Mouse (Mus musculus): ENCODE measurements around the gene Slc22a4.
A peak's percentile ranks its signal among the peaks of the same experiment; 100 is the strongest.
"Not testable (repeated sequence)": the region's sequence is repeated elsewhere in the genome, so short reads cannot be mapped to it uniquely, and the experiment has no call there.

Gene Slc22a4

GRCm38 (mm10) chr11:54057428-54057827, 29.5 kb upstream of the Slc22a4 start:
- DNase-seq, result no peak

DNA sequence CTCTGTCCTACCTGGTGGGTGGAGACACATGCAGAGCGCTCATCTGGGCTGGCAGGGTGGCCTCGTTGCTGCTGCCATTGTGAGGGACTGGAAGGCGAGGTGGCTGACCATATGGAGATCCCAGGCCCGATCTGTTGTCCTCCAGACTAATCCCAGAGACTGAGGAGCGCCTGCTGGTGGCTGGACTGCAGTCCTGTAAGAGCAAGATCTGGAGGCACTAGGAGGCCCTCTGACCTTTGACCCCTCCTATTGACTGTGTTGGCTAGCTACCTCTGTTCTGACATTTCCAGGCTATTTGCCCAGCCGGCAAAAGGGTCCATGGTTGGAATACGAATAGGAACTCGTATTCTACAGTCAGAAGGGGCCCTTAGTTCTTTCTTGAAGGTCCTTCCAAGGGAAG, 28.2 kb upstream of the Slc22a4 start:
- DNase-seq, result peak; percentile 60 to 84

GRCm38 (mm10) chr11:54054257-54054656, 26.4 kb upstream of the Slc22a4 start:
- DNase-seq, result peak; percentile 51 to 70

DNA sequence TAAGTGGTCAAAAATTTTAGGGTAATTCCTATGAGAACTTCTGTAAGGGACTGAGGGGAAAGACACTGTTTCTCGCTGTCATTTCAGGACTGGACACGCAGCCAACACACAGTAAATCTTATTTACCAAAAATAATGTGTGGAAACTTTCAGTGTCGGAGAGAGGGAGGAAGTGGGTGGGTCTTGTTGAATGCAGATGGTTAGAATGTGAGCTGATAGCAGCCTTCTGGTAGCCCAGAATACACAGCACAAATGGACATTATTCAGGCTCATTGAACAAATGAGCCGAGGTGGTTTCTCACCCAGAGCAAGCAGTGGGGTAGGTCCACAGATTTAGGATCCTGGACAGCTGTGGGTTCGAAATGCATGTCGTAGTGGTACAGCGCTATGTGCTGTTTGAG, 25.2 kb upstream of the Slc22a4 start:
- DNase-seq, result no peak

- peak in 1 of 2 experiments; percentile 17 for DNase-seq
These were observed 24.2 kb upstream of the Slc22a4 start for GRCm38 (mm10) chr11:54052128-54052527.

DNA sequence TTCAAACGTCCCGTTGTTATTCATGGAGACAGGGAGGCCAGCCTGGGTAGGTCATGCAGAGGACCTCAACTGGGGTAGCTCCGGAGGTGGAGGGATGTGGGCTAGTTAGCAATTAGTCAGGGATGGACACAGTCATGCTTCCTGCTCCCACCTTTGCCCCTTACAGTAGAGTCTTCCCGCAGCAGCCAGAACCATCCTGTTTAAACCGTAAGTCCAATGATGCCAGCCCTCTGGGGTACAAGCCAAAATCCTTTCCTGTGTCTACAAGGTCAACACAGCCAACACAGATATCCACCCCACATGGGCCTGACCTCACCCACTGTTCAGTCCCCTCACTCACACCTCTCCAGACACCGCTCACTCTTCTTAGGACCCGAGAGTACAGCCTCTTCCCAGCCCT, 23.3 kb upstream of the Slc22a4 start:
- peak; percentile 76 to 91 for DNase-seq

- no peak for DNase-seq
These were observed 22.3 kb upstream of the Slc22a4 start for GRCm38 (mm10) chr11:54050205-54050604.

DNA sequence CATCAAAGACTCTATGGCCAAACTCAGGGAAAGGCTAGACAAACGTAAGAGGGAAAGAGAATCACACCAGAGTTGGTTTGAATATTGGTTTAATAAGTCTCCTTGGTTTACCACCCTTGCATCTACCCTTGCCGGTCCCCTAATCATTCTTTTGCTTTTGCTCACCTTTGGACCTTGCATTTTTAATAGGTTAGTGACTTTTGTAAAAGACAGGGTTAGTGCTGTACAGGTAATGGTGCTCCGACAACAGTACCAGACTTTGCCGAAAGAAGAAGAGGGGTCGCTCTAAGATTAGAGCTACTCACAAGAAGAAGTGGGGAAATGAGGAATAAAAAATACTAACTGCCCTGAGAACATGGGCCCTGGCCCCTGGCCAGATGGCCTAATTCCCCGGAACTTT, 12.8 kb upstream of the Slc22a4 start:
- peak in 1 of 2 experiments; percentile 13 for DNase-seq

DNA sequence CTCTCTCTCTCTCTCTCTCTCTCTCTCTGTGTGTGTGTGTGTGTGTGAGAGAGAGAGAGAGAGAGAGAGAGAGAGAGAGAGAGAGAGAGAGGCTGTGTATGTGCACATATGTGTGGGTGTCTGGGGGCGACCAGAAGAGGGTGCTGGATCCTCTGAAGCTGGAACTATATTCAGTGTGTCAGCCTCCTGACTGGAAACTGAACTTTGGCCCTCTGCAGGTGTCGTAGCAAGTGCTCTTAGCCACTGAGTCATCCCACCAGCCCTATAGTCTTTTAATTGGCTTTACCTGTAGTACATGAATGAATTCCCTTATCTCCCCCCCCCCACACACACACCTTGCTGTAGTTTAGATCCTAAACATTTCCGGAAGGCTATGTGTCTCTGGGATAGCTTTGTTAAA, 5.0 kb upstream of the Slc22a4 start:
- not testable (repeated sequence) for DNase-seq

DNA sequence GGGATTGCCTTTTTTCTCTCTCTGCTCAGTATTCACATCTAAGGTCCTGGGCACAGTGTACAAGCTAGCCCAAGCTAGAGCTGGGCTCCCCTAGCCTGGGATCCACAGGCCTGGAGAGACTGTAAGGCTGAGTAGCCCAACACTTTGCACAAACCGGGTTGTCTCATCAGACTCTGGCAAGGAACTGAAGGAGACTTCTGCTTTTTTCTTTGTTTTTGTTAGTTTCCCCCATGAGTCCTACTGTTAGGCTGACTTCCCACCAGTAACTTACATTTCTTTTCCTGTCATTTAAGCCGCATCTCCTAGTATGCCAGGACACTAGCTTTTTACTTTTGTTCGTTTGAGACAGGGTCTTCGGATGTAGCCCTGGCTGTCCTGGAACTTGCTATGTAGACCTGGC, 1.1 kb upstream of the Slc22a4 start:
- no peak for DNase-seq

- no peak for DNase-seq
These were observed 503 bp downstream of the Slc22a4 start for GRCm38 (mm10) chr11:54027131-54028043.

DNA sequence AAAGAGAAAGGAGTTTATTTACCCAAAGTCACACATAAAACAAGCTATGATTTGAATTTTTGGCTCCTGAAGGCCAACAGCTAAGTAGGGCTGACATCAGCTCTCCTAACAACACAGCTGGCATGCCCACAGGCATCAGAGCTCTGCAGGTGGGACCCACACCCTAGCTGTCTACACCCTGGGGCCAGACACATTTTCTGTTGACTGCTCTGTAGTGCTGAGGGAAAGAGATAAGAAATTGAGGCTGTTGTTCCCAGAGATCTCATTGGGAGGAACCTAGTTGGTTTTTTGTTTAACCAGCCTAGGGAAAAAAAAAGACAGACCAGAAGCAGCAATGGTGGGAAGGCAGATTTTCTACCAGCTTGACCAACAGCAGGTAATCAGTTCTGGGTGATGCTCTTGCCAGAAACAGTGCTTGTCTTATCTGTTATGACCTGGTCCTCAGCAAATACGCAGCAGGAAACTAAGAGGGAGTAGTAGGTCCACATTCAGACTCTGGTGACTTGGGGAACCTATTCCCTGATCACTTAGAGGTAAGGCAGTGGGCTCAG, 1.3 kb downstream of the Slc22a4 start:
- DNase-seq, result no peak

DNA sequence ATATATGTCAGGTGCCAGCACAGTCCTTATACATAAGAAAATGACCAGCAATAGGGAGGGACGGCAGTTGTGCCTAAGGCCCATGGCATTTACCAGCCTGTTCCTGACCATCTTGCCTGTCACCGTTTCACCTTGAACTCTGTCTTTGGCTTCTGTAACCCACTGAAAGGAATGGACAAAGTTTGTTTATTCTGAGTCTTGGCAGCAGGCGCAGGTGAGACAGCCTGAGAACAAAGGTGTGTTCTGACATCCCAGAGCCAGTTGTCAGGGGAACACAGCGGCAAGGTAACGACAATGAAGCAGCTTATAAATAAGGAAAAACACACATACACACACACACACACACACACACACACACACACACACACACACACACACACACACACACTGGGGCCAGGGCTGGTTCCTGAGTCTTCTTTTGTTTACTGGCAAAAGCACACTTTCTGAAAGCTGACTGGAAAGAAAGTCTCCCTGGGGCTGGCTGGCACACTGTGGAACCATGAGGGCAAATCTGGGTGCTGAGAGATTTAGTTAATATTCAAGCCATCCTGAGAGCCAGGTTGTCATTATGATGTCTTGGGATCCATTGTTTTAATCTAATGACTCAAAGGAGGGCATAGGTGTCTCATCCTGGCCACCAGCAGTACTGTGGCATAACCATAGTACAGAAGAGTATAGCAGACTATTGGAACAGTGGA, 6.3 kb downstream of the Slc22a4 start:
- peak; percentile 38 to 57 for DNase-seq

DNA sequence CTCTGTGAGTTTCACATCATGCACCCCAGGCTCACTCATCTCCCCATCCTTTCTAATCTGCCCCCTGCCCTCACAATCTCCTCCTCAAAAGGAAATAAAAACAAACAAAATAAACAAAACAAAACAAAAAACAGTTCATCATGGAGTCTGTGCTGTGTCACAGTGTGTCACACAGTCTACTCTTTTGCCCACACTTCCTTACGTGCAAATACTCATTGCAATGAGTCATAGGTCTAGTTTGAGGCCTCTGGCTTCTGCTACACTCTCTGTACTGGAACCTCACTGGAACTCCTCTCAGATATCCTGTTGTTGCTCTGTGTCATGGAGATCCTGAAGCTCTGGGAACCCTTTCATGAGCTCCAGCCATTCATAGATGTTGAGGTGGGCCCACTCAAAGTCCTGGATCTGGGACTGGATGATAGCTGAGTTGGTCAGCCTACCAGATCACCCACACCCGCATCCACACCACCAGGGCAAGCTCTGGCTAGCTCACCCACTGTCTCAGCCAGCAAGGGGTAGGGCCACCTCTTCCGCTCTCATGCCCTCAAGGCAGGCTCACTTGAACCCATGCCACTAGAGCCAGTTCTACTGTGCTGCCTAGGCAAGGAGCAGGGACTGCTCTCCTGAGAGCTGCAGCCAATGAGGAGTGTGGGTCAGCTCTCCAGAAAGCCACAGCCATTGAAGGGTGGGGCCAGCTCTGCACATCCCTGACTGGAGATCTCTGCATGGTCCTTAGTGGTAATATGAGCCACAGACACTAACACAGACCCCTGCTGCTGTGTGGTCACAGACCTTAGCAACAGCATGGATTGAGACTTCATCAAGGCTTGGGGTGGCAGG, 8.8 kb downstream of the Slc22a4 start:
- no peak for DNase-seq

GRCm38 (mm10) chr11:54017596-54017995, 10.3 kb downstream of the Slc22a4 start:
- DNase-seq, result peak in 1 of 2 experiments; percentile 15

DNA sequence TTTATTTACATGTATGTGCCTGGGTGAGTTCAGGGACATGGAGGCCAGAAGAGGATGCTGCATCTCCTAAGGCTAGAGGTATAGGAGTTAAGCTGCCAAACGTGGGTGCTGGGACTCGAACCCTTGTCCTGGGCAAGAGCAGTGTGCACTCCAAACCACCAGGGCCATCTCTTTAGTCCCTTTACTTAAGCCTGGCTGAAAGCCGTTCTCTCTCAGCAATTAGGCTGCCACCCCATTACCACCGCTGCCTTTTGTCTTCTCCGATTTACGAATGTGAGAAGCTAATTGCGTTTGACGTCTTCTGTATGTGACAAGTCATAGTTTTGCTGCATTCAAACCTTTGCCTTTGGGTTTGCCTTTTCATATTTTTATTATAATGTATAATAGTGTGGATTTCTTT, 11.8 kb downstream of the Slc22a4 start:
- DNase-seq, result no peak

DNA sequence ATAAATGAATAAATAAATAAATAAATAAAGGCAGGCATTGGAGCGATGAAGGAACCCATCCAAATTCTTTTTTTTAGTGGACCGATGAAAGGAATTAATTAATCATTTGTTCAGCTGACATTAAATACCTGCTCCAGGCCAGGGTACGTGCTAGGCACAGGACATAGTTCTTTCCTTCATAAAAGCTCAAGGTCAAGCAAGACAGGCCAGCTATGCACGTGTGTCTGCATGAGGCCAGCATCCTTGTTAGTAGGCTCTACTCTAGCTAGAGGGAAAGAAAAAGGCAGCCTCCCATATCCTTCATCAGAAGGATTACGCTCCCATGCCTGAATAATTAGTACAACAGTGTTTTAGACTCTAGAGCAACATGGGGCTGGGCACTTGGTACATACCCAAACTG, 14.9 kb downstream of the Slc22a4 start:
- peak; percentile 51 to 80 for DNase-seq

DNA sequence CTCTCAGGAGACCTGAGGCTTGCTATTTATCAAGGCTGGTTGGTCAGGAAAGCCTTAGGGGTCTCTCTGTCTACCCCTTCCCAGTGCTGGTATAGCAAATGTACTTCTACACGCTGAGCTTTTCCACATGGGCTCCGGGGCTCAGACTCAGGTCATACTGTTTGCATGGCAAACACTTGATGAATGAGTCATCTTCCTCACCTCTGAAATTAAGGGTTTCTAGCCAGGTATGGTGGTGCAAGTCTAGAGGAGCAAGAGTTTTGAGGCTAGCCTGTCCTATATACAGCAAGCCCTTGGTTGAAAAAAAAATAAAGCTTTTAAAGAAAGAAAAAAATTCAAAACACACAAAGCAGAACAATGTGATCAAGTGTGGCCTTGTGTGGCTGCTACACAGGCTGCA, 16.6 kb downstream of the Slc22a4 start:
- no peak for DNase-seq

- no peak for DNase-seq
These were observed 19.4 kb downstream of the Slc22a4 start for GRCm38 (mm10) chr11:54008416-54008920.

GRCm38 (mm10) chr11:54007717-54008116, 20.2 kb downstream of the Slc22a4 start:
- DNase-seq, result peak in 1 of 2 experiments; percentile 56

- peak; percentile 87 to 92 for DNase-seq
These were observed 21.0 kb downstream of the Slc22a4 start for GRCm38 (mm10) chr11:54006901-54007300.

GRCm38 (mm10) chr11:54006362-54006761, 21.5 kb downstream of the Slc22a4 start:
- not testable (repeated sequence) for DNase-seq

All from kidney, postnatal 25 days (tissue).